In genomic region chr9:58043496-58044017, GRCm38 (mm10) we compare ENCODE assay signal across 11 mouse cellular contexts. TPM values are rescaled to one million over a fixed set of nuclear protein-coding genes. Genes with fewer than 3 reads are reported as not detected.
DNase-seq lines count a peak whose midpoint lies in the region; ATAC-seq and TF ChIP-seq lines count a peak whose summit lies in the region.
"Had no signal": no experiment of that assay in that cellular context is flagged by ENCODE, and none has a peak within 500 bp of the region (broad histone marks: within the 10 kb centered on the region; RNA-seq: fewer than 3 reads in every experiment).

No protein-coding gene starts in this region.

- H3K4me3 ChIP-seq in forebrain, embryonic 16.5 days (replicated peaks; ENCODE audit: low read length), result no peak overlapping the region
- no peak overlapping the region for H3K4me3 ChIP-seq in neural tube, embryonic 13.5 days
- no peak overlapping the region for H3K4me3 ChIP-seq in thymus, adult 2 months (ENCODE audit: control insufficient read depth, insufficient read depth, low read length)
- H3K4me3 ChIP-seq: limb, embryonic 13.5 days had no signal

- no peaks in the 10 kb centered on the region for H3K9me3 ChIP-seq in forebrain, embryonic 16.5 days (ENCODE audit: control insufficient read depth, low read length)
- H3K9me3 ChIP-seq in neural tube, embryonic 13.5 days, result no peaks in the 10 kb centered on the region
- H3K9me3 ChIP-seq: limb, embryonic 13.5 days had no signal

- no peaks in the 10 kb centered on the region for H3K36me3 ChIP-seq in forebrain, embryonic 16.5 days (ENCODE audit: control insufficient read depth, insufficient read depth)
- no peaks in the 10 kb centered on the region for H3K36me3 ChIP-seq in neural tube, embryonic 13.5 days
- H3K36me3 ChIP-seq in thymus, adult 2 months (ENCODE audit: control insufficient read depth, insufficient read depth, low read length), result no peaks in the 10 kb centered on the region
- H3K36me3 ChIP-seq: limb, embryonic 13.5 days had no signal

- peaks cover 71% of the 10 kb centered on the region for H3K4me1 ChIP-seq in forebrain, embryonic 16.5 days (replicated peaks; ENCODE audit: control insufficient read depth, insufficient read depth, low read length)
- peaks cover 89% of the 10 kb centered on the region for H3K4me1 ChIP-seq in neural tube, embryonic 13.5 days (replicated peaks)
- no peaks in the 10 kb centered on the region for H3K4me1 ChIP-seq in thymus, adult 2 months (replicated peaks; ENCODE audit: control insufficient read depth, insufficient read depth, low read length)

- ATAC-seq in forebrain, embryonic 16.5 days, result no peak
- no peak for ATAC-seq in neural tube, embryonic 13.5 days (ENCODE audit: low read depth)
- ATAC-seq in megakaryocyte-erythroid progenitor cell, adult 5-6 weeks (replicated peaks; ENCODE audit: low FRiP score, low TSS enrichment, poor library complexity, severe bottlenecking), result no peak
- ATAC-seq in CD4-positive, CD25-positive, alpha-beta regulatory T cell, adult 4 months, result no peak
- ATAC-seq: inflammation-experienced regulatory T-cells, adult 6 months had no signal

- peak overlapping the region; percentile 27; the same call in 1 of the 2 replicates for H3K27ac ChIP-seq in forebrain, embryonic 16.5 days (ENCODE audit: low read length)
- H3K27ac ChIP-seq in neural tube, embryonic 13.5 days (replicated peaks), result peak overlapping the region; percentile 80
- no peak overlapping the region for H3K27ac ChIP-seq in thymus, adult 2 months (ENCODE audit: control insufficient read depth, insufficient read depth, low read length)
- H3K27ac ChIP-seq: limb, embryonic 13.5 days had no signal

- TF ChIP-seq CTCF in thymus, adult 2 months (IDR thresholded peaks at IDR 0.05; ENCODE audit: borderline replicate concordance, control insufficient read depth, extremely low read depth, insufficient read depth, low read length, poor library complexity), result no peak

- no peak overlapping the region for H3K9ac ChIP-seq in forebrain, embryonic 16.5 days (replicated peaks; ENCODE audit: low read depth, low read length)
- no peak overlapping the region for H3K9ac ChIP-seq in neural tube, embryonic 13.5 days
- H3K9ac ChIP-seq: limb, embryonic 13.5 days had no signal

- DNase-seq in left cerebral cortex, postnatal 4 days, result peak; percentile 55
- no peak for DNase-seq in left cerebral cortex, adult 9 months (ENCODE audit: low spot score in 2 of 2)
- DNase-seq in heart, postnatal 4 days, result peak; percentile 55
- no peak for DNase-seq in thymus, adult 2 months
- DNase-seq: lung, postnatal 14 days had no signal

- H3K4me2 ChIP-seq in forebrain, embryonic 16.5 days (ENCODE audit: low read length), result no peak overlapping the region
- H3K4me2 ChIP-seq in neural tube, embryonic 13.5 days, result no peak overlapping the region
- H3K4me2 ChIP-seq: limb, embryonic 13.5 days had no signal

- intact Hi-C loops in left cerebral cortex, postnatal 4 days (cut with DNase I), result no loop called here

- no peak for TF ChIP-seq POLR2A in thymus, adult 2 months (IDR thresholded peaks at IDR 0.05; ENCODE audit: control insufficient read depth, extremely low read depth, insufficient read depth, low read length, poor library complexity)

- no peaks in the 10 kb centered on the region for H3K27me3 ChIP-seq in forebrain, embryonic 16.5 days (replicated peaks; ENCODE audit: control insufficient read depth, insufficient read depth, low read length)
- H3K27me3 ChIP-seq in neural tube, embryonic 13.5 days, result peaks cover 11% of the 10 kb centered on the region; the same call in 1 of the 2 replicates
- no peaks in the 10 kb centered on the region for H3K27me3 ChIP-seq in thymus, adult 2 months (ENCODE audit: control insufficient read depth, insufficient read depth, low read length)

- 64% methylated on average over 10 of the region's 10 CpGs for WGBS in forebrain, embryonic 16.5 days
- 46% methylated on average over 10 of the region's 10 CpGs for WGBS in neural tube, embryonic 13.5 days
- WGBS in thymus, adult 2 months, result 93% methylated on average over 10 of the region's 10 CpGs

RNA-seq across cellular contexts. Expression of gene Stra6, which starts 20.0 kb away (rescaled TPM):
- 10 to 100 TPM; 10.1 to 12.5 TPM for total RNA-seq in left cerebral cortex, postnatal 4 days (2021)
- polyA plus RNA-seq in forebrain, embryonic 16.5 days (2015; fragmentation: Nextera tagmentation; extraction: Ambion mirVana), result 9.2 and 11.7 TPM in 2 replicates
- total RNA-seq in heart, postnatal 4 days (2021), result under 1 TPM; 0.11 to 0.26 TPM
- 47.5 and 48.5 TPM in 2 replicates for polyA plus RNA-seq in neural tube, embryonic 13.5 days (2015; fragmentation: Nextera tagmentation; extraction: Ambion mirVana)
- total RNA-seq in megakaryocyte-erythroid progenitor cell, adult 5-6 weeks (2014; fragmentation: Nextera tagmentation), result not detected in 2 replicates
- not detected in 2 replicates for total RNA-seq in megakaryocyte-erythroid progenitor cell, adult 5-6 weeks (2017)
- 5.2 and 6.1 TPM in 2 replicates for polyA plus RNA-seq in thymus, adult 2 months (2012; rRNA removed)
- polyA plus RNA-seq in CD4-positive, CD25-positive, alpha-beta regulatory T cell, adult 4 months (2017; shearing (Covaris generic)), result 1 to 10 TPM; 3.8 to 7.2 TPM

RNA-seq across cellular contexts. Expression of gene Cyp11a1, which starts 37.3 kb away (rescaled TPM):
- total RNA-seq in left cerebral cortex, postnatal 4 days (2021), result 1 to 10 TPM; 1.7 to 2.0 TPM
- polyA plus RNA-seq in forebrain, embryonic 16.5 days (2015; fragmentation: Nextera tagmentation; extraction: Ambion mirVana), result 0.30 and 0.66 TPM in 2 replicates
- total RNA-seq in heart, postnatal 4 days (2021), result under 1 TPM; 0.45 to 0.69 TPM
- 0.14 and 0.18 TPM in 2 replicates for polyA plus RNA-seq in neural tube, embryonic 13.5 days (2015; fragmentation: Nextera tagmentation; extraction: Ambion mirVana)
- total RNA-seq in megakaryocyte-erythroid progenitor cell, adult 5-6 weeks (2014; fragmentation: Nextera tagmentation), result not detected in 2 replicates
- total RNA-seq in megakaryocyte-erythroid progenitor cell, adult 5-6 weeks (2017), result not detected in 2 replicates
- polyA plus RNA-seq in thymus, adult 2 months (2012; rRNA removed), result 0.84 and 1.3 TPM in 2 replicates
- not detected for polyA plus RNA-seq in CD4-positive, CD25-positive, alpha-beta regulatory T cell, adult 4 months (2017; shearing (Covaris generic))

Comparison
In these comparisons a context has a peak if more than half of its experiments do, and no peak if none do; other contexts are left out.
1. DNase-seq: peak in left cerebral cortex, postnatal 4 days (single experiment) and heart, postnatal 4 days (single experiment); none in left cerebral cortex, adult 9 months (0 of 2) and thymus, adult 2 months (single experiment).